Mouse (Mus musculus): ENCODE data around the gene Ikzf3. TPM values are rescaled to one million over a fixed set of nuclear protein-coding genes. Genes with fewer than 3 reads are reported as not detected.

Gene Ikzf3
- total RNA-seq (2021) (under 1 TPM; 0.72 to 0.86 TPM), polyA plus RNA-seq (2012; rRNA removed) (0.10 and 0.36 TPM in 2 replicates)
- long read RNA-seq, result 0 reads

GRCm38 (mm10) chr11:98545711-98546231, at the start of gene Ikzf3:
Gene Ikzf3 (minus strand): TSS chr11:98546031.
- peak; percentile 56 for DNase-seq

- no peak for DNase-seq
These were observed 49.6 kb upstream of the Ikzf3 start for GRCm38 (mm10) chr11:98595473-98595872.

- DNase-seq, result no peak
These were observed 49.2 kb upstream of the Ikzf3 start for GRCm38 (mm10) chr11:98595021-98595420.

GRCm38 (mm10) chr11:98590548-98591445, 45.0 kb upstream of the Ikzf3 start:
- DNase-seq, result no peak

- no peak for DNase-seq
These were observed 43.5 kb upstream of the Ikzf3 start for GRCm38 (mm10) chr11:98589306-98589705.

- peak; percentile 77 for DNase-seq
These were observed 43.0 kb upstream of the Ikzf3 start for GRCm38 (mm10) chr11:98588833-98589281.

- DNase-seq, result peak; percentile 93
These were observed 42.1 kb upstream of the Ikzf3 start for GRCm38 (mm10) chr11:98587684-98588546.

- DNase-seq, result peak; percentile 98
These were observed 41.2 kb upstream of the Ikzf3 start, which contains the start of gene Ormdl3 for GRCm38 (mm10) chr11:98586892-98587563. Gene Ormdl3 (minus strand): TSS chr11:98587368.

GRCm38 (mm10) chr11:98586087-98586891, 40.5 kb upstream of the Ikzf3 start:
- DNase-seq, result no peak

GRCm38 (mm10) chr11:98584629-98585177, 38.9 kb upstream of the Ikzf3 start:
- DNase-seq, result no peak

- DNase-seq, result no peak
These were observed 38.3 kb upstream of the Ikzf3 start for GRCm38 (mm10) chr11:98584146-98584545.

- no peak for DNase-seq
These were observed 37.7 kb upstream of the Ikzf3 start for GRCm38 (mm10) chr11:98583571-98583970.

GRCm38 (mm10) chr11:98583265-98583552, 37.4 kb upstream of the Ikzf3 start:
- no peak for DNase-seq

GRCm38 (mm10) chr11:98582551-98583264, 36.9 kb upstream of the Ikzf3 start:
- DNase-seq, result no peak

GRCm38 (mm10) chr11:98582030-98582388, 36.2 kb upstream of the Ikzf3 start:
- DNase-seq, result no peak

GRCm38 (mm10) chr11:98581286-98582029, 35.6 kb upstream of the Ikzf3 start:
- no peak for DNase-seq

GRCm38 (mm10) chr11:98580301-98581121, 34.7 kb upstream of the Ikzf3 start:
- DNase-seq, result peak; percentile 48

- DNase-seq, result peak; percentile 60
These were observed 31.9 kb upstream of the Ikzf3 start for GRCm38 (mm10) chr11:98577776-98578175.
